Mouse (Mus musculus) spleen, adult 2 months (tissue): ENCODE data around the gene Pigu.

ENCODE experiments used
- CTCF ChIP-seq: fragments of 200-500 bp; IDR thresholded peaks from 2 replicates; pipeline ENCODE4 v1.5.1; 2011; ENCODE audit warnings: mild to moderate bottlenecking, inconsistent platforms; ENCODE audit not compliant: insufficient read depth, insufficient read length, insufficient replicate concordance; ENCODE audit errors: extremely low read depth
- POLR2A ChIP-seq: fragments of 200-500 bp; IDR thresholded peaks from 2 replicates; pipeline ENCODE4 v1.6.1; 2011; ENCODE audit warnings: low read depth, low read length, inconsistent platforms

- TF ChIP-seq CTCF: no peak
- TF ChIP-seq POLR2A: no peak
Measured at GRCm38 (mm10) chr2:155290066-155290465, 67.2 kb downstream of the Pigu start.
